Mouse (Mus musculus): ENCODE data around the gene Zfp825.
"Not testable (repeated sequence)": the region's sequence is repeated elsewhere in the genome, so short reads cannot be mapped to it uniquely, and the experiment has no call there.

GRCm38 (mm10) chr13:74534864-74535263 is 41.1 kb upstream of the Zfp825 start:
- TF ChIP-seq CTCF (IDR thresholded peaks at IDR 0.05): peak; percentile 66
- TF ChIP-seq POLR2A (IDR thresholded peaks at IDR 0.05; ENCODE audit: insufficient read depth, low read depth, low read length): not testable (repeated sequence)
